Mouse (Mus musculus): ENCODE results near the gene Gltpd2.
A peak's percentile ranks its signal among the peaks of the same experiment; 100 is the strongest.
"Not testable (repeated sequence)": the region's sequence is repeated elsewhere in the genome, so short reads cannot be mapped to it uniquely, and the experiment has no call there.

The Gltpd2 gene

GRCm38 (mm10) chr11:70518923-70519322 is at the start of gene Gltpd2:
Gene Gltpd2 (plus strand): TSS chr11:70519196.
- DNase-seq = no peak

DNA sequence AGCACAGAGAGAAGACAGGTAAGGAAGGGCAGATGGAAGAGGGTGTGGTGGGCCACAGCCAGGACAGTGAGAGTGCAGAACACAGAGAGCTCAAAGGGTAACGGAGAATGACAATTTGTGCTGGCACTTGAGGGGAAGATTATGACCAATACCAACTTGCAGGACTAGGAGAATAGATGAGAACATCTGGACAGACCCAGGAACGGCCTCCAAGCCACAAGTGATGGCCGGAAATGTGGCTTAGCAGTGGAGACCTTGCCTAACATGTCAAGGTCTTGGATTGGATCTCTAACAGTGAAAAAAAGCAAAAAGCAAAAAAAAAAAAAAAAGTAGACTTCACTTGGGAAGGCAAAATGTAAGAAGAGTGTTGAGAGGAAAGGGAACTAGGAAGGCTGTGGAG is 49.2 kb upstream of the Gltpd2 start:
- no peak for DNase-seq

GRCm38 (mm10) chr11:70472716-70473115 is 46.3 kb upstream of the Gltpd2 start:
- no peak for DNase-seq

GRCm38 (mm10) chr11:70473291-70473690 is 45.7 kb upstream of the Gltpd2 start:
- DNase-seq = not testable (repeated sequence)

DNA sequence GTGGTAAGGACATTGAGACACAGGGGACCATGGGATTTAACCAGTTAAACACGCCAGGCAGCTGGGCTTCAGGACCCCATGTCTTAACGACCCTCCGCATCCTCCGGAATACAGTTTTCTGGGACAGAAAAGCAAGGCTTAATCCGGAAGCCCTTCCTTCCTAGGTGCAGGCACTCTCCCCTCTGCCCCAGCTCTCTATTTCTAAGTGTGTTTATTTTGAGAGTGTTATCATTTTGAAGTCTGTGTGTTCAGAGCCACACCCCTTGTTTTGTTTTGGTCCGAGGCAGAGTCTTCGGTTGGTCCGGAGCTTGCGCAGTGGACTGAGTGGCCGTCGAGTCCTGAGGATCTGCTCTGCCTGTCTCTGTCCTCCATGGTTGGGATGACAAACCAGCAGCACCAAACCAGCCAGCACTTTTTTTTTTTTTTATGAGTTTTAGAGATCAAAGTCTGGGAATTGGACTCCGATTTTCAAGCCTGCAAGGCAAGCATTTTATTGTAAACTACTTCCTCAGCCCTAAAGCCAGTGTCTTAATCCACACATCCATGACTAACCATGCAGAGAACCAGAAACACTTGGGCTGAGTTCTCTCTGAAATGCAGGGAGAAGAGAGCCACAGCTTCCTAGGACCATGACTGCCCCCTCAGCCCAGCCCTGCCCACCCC is 44.0 kb upstream of the Gltpd2 start:
- no peak for DNase-seq

- DNase-seq = no peak
Observed at GRCm38 (mm10) chr11:70485498-70485897, 33.5 kb upstream of the Gltpd2 start.

DNA sequence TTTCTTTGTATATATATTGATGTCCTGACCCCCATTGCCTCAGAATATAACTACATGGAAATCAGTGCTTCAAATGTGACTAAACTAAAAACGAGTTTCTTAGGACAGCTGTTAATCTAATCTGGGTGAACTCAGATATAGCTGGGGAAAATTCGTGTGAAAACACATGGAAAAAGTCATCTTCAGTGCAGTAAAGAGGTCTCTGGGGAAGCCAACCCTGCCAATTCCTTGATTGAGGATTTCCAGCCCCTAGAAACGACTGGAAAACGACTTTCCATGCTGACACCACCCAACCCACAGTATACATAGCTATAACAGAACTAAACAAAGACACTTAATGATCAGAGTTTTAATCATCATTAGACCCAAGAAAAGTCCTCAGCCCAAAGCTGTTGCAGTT is 31.2 kb upstream of the Gltpd2 start:
- no peak for DNase-seq

- DNase-seq = no peak
Observed at GRCm38 (mm10) chr11:70489138-70489537, 29.9 kb upstream of the Gltpd2 start.

- no peak for DNase-seq
Observed at GRCm38 (mm10) chr11:70489684-70490083, 29.3 kb upstream of the Gltpd2 start.

DNA sequence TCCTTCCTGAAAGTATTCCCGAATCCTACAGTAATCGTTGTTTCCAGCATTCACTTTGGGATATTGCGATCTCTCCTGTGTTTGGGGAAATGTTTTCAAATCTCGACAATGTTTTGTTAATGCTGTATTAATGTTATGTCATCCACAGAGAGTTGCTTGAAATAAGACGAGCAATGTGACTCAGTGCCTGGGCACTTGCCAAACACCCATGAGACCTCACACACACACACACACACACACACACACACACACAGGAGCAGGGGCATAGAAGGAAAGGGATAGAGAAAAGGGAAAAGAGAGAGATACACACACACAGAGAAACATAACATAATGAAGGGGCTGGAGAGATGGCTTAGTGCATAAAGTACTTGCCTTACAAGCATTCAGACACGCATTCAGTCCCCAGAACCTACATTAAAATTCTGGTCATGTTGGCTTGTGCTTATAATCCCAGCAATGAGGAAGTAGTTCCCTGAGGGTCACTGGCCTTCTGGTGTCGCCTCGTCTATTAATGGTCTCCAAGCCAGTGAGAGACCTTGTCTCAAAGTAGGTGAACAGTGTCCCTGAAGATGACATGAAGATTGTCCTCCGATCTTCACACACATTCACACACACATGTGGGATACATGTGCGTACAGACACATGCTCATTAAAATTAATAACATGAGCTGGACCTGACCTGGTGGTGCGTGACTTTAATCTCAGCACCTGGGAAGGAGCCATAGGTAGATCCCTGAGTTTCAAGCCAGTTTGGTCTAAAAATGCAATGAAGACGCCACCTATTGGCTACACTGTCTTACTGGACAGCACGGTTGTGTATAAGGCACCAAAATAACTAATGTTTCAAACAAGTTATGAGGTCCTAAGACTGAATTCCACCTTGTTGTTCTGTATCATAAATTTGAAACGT is 19.2 kb upstream of the Gltpd2 start:
- DNase-seq = no peak

- no peak for DNase-seq
Observed at GRCm38 (mm10) chr11:70500476-70500812, 18.6 kb upstream of the Gltpd2 start.

DNA sequence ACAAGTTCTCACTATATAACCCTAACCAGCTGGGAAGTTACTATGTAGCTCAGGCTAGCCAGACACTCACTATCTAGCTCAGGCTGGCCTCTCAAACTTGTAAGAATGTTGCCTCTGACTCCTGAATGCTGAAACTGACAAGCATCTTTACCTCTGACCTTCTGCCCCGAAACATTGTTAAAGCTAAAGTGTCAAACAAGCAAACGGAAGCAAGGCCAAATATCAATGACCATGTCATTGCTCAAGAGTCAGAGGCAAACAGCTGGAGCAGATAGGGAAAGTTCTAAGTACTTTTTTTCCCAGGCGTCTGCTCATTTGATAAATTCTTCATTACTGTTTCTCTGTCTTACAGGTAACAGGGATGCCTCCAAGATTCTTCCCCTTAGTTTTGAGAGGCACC is 17.0 kb upstream of the Gltpd2 start:
- no peak for DNase-seq

DNA sequence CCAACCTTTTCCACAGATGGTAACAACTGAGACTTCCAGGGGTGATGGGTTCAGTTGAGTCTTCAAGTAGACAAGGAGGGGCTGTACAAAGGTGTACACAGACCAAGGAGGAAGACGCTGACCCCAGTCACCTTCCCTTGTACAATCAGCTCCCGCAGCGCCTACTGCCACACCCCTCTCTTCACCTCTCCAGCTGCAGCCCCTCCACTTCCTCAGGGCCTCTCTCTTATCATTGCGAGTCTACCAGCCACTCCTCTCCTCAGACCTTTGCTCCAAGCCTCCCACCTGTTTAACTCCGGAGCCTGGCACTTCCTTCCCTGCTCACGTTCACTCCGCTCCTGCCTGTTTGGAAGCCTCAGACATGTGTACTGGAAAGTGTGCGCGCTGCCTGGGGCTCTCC is 14.0 kb upstream of the Gltpd2 start, which contains the start of gene Tm4sf5:
Gene Tm4sf5, plus strand, starts transcription at position 275 of the 400 bp plus-strand sequence.
- DNase-seq = no peak

DNA sequence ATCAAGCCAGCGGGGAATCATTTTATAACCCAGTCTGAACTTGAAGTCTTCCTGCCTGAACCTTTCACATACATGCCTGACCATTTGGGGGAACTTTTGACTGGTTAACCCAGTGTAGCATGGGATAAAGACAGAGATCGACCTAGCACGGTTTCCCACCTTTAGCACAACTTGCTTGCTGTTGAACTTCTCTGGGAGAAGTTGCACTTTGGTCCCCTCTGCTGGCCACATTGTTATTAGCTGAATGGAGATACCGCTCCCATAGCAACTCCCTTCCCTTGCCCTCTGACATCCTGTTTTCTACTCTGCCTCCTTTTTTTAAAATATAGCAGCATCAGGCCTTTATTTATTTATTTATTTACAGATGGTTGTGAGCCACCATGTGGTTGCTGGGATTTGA is 12.6 kb upstream of the Gltpd2 start:
- DNase-seq = peak; percentile 71

DNA sequence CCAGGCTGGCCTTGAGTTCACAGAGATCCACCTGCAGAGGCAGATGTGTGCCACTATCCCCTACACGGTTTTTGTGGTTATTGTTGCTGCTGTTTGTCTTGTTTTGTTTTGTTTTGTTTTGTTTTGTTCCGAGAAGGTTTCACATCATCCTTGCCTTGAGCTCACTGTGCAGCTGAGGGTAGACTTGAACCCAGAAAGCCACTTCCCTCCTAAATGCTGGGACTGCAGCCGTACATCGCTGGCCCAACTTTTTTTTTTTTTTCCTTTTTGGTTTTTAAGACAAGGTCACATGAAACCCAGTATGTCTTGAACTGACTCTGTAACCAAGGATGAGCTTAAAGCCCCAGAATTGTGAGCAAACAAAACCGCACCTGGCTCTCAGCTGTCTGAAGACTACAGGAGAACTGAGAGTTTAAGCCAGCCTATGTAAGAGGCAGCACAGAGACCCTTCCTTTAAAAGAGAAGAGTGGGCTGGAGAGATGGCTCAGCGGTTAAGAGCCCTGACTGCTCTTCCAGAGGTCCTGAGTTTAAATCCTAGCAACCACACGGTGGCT is 12.0 kb upstream of the Gltpd2 start:
- no peak for DNase-seq

DNA sequence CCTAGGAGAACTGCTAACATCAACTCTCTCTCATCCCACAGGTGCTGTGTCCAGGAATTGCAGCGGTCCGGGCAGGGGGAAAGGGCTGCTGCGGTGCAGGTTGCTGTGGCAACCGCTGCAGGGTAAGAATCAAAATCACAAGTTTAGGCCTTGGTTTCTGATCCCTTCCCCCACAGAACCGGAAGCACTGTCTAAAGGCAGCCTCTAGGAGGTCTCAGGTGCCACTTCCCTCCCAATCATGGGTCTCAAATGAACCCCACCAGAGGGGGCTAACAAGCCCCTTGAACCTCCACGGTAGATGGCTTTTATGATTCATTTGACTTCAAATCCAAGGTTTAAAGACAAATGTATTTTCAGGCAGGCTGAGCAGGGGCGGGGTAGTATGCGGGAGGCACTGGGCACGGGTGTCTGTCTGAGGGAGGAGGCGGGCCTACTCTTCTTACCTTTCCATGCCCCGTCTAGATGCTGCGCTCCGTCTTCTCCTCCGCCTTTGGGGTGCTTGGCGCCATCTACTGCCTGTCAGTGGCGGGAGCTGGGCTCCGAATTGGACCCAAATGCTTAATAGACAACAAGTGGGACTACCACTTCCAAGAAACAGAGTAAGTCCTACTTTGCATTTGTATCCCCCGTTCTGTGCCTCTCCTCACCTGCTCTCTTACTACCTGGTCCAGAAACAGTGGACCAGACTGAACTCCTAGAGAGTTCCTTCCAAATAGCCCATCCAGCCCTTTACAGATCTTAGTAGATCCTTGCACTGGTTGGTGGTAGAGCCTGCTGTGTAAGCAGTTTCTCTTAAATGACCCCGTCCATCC is 9.0 kb upstream of the Gltpd2 start:
- peak; percentile 74 for DNase-seq

DNA sequence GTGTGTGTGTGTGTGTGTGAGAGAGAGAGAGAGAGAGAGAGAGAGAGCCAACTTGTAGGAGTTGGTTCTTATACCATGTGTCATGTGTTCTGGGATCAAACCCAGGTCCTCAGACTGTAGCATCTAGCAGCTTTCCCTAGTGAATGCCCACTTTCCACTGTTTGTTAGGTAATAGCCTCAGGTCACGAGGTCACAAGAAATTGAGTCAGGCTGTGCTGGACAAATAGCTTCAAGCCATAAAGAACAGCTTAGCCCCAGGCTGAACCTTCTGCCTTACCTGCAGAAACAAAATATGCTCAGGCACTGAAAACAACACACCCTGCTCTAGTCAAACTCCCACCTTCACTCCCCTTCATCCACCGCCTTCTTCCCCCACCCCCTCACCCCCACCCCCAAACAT is 7.8 kb upstream of the Gltpd2 start:
- DNase-seq = no peak

DNA sequence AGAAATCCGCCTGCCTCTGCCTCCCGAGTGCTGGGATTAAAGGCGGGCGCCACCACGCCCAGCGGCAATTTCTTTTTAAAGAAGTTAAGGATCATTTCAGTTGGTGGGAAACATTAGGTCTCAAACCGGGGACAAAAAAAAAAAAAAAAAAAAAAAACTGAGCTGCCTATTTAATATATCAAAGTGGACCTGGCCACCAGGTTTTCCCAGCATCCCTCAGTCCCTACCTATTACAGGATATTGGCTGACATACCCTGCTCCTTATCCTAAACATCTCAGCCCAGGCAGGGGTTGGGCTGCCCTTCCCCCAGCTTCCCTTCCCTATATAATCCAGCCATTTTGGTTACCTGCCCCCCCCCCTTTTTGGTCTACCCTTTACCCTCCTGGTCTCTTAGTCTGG is 7.2 kb upstream of the Gltpd2 start:
- no peak for DNase-seq

GRCm38 (mm10) chr11:70512709-70513342 is 6.2 kb upstream of the Gltpd2 start:
- no peak for DNase-seq

GRCm38 (mm10) chr11:70513520-70513919 is 5.5 kb upstream of the Gltpd2 start:
- no peak for DNase-seq

- DNase-seq = no peak
Observed at GRCm38 (mm10) chr11:70514288-70514687, 4.7 kb upstream of the Gltpd2 start, which contains the start of gene Vmo1. Gene Vmo1 (minus strand): TSS chr11:70514616.

- DNase-seq = peak; percentile 74
Observed at GRCm38 (mm10) chr11:70516352-70516751, 2.6 kb upstream of the Gltpd2 start.

- DNase-seq = no peak
Observed at GRCm38 (mm10) chr11:70518436-70518835, 560 bp upstream of the Gltpd2 start.

Measured in embryo, embryonic 11 days (tissue).